Mouse (Mus musculus) megakaryocyte progenitor cell, adult 5-6 weeks (primary cell): Measurements from ENCODE around the gene Med12l. TPM values are rescaled to one million over a fixed set of nuclear protein-coding genes. Genes with fewer than 3 reads are reported as not detected.
"Not testable (repeated sequence)": the region's sequence is repeated elsewhere in the genome, so short reads cannot be mapped to it uniquely, and the experiment has no call there.

Experiments
- ATAC-seq: replicated peaks from 2 replicates; pipeline ENCODE4 v1.8.0; 2016; ENCODE audit warnings: mild to moderate bottlenecking, moderate TSS enrichment, inconsistent platforms; ENCODE audit not compliant: poor library complexity
- total RNA-seq, 2 experiments: library from RNA; stranded (forward) in 1 of 2; stranded (reverse) in 1 of 2; fragments of 157-497, 149-512 nt in 1 of 2; fragments of 200-1000 nt in 1 of 2; gene quantifications; 2 replicates each; pipeline versions ENCODE4 v1.2.3 to v1.2.4; 2015 to 2017

The Med12l gene
- total RNA-seq, 2 experiments from 2014 or later, result 1.2 to 1.8 TPM

DNA sequence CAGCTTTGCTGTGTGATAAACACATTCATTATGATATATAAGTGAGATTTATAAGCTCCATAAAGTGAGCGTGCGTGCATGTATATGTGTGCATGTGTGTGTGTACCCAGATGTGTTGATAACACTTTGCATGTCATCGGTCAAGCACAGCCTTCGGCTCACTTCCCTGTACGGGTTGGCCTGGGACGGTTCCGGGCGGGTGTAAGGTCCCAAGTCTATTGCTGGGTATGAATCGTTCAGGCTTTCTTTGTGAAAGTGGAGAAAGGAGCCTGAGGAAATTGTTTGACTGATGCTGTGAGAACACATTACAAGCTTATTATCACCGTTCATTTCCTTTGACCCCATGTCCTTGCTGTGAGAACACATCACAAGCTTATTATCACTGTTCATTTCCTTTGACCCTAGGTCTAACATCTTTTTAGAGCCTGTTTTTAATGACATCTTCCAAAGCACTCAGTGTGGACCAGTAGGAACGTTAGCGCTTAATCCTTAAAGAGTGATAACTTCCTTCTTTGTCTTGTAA, 133.4 kb downstream of the Med12l start:
- no peak for ATAC-seq

DNA sequence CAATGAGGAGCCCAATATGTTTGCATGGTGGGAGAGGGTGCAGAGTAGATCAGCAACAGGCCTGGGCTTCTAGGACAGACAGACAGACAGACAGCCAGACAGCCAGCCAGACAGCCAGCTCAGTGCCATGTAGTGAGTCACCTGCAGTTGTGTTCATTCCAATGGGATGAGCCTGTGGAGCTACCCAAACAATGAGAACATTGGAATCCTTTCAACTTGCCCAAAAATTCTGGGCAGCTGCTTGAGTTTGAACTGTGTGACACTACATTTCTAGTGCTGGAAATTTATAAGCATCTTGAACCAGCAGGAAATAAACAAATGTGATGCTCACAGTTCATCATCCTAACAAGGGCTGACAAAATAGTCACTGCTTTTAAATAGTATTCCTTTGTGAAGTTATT, 134.0 kb downstream of the Med12l start:
- ATAC-seq, result no peak

DNA sequence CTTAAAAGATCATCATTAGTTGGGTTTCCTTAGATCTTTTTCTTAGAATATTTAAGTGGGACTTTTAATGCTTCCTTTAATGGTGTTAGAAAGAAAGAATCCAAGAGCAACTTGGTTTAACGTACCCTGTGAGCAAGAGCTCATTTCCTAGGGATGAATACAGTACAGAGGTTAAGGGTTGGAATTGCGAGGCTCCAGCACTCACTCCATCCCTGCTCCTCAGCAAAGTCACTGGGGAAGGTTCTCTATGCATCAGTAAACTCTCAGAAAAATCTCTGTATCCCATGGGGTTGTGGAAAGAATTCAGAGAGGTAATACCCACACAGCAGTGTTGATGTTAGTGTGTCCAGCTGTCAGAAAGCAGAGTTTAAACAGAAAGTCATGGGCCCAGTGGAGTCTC, 134.5 kb downstream of the Med12l start:
- ATAC-seq, result no peak

DNA sequence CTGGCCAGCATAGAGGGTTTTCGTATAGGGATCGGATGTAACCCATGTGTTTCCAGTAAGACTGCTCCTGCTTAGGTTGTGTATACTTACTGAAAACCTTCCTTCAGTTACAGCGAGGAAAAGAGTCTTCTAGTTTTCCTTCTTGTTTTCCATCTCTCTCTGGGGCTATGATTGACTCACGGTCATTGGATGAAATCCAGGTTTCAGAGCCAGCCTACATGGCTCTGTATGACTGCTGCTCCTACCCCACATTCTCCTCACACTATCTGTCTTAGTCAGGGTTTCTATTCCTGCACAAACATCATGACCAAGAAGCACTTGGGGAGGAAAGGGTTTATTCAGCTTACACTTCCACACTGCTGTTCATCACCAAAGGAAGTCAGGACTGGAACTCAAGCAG, 135.3 kb downstream of the Med12l start:
- ATAC-seq, result not testable (repeated sequence)

DNA sequence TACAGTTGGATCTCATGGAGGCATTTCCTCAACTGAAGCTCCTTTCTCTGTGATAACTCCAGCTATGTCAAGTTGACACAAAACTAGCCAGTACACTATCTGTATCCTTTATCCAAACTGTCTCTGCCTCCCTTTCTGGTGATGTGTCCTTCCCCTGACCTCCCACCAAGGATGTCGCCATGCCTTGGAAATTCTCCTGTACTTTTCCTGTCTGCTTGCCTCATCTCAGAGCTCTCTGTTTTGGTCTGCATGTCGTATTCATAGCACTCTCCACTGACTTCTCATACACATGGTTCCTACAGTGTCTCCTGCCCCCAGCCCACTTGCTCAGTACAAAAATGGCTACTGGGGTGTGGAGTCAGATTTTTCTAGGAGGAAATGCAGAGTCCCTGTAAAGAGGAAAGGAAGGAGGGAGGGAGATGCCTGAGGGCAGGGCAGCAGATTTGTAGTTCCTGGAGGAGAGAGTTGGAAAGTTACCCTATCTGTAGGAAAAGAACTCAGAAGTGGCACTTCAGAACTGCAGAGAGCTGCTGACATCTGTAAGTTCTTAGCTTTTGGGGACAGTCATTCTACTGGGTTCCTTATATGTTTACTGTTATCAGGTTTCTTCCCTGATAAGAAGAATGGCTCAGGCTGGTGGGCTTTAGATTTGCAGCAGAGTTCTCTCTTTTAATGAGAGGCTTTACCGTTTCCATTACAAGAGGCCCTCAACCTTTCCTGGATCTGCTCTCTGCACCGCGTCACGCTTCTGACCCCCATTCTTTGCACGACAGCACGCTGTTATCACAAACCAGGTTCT, 136.1 kb downstream of the Med12l start:
- ATAC-seq, result no peak

DNA sequence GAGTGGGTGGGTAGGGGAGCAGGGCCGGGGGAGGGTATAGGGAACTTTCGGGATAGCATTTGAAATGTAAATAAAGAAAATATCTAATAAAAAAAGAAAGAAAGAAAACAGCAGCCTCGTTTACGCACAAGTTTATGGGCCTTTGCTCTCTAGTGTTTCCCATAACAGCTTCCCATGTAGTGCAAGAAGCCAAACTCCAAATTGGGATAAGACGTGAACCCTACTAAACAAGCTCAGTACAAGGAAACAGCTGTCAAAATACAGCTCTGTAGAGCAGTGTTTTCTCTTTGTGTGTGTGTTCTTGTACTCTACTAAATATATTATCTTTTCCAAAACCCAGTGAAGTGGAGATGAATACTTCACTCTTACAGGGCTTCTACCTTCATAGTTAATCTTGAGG, 139.6 kb downstream of the Med12l start:
- no peak for ATAC-seq

DNA sequence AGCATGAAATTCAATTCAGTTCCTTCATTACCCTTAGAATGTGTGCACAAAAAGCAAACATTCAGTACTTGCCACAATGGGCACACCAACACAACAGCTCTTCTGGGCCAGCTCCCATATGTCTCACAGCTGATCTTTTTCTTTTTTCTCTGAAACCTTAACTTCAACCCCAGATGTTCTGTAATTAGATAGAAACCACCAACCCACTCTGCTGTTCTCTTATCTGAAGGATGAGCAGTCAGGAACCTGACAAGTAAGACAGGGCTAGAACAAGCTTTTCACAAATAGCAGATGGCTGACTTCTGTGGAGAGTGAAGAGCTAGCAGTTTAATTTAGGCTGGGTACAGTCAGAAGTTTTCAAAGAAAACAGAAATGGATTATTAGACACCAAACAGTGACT, 144.0 kb downstream of the Med12l start:
- peak; percentile 35; the same call in 1 of the 2 replicates for ATAC-seq

DNA sequence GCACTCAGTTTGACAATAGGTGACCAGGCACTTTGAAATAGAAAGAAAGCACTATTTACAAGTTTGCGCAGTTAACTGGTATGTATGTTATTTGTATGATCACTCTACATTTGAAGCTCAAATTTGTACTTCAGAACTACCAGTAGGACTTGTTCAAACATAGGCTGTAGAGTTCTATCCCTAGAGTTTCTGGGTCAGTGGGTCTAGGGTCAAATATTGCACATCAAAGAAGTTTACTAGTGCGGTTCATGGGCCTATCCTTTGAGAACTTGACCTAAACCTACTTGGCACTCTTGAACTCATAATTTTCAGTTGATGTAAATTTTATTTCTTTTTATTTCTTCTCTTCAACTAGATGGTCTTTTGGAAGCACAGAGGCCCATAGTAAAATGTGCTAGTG, 145.0 kb downstream of the Med12l start:
- ATAC-seq, result no peak

- peak; percentile 79 for ATAC-seq
These were observed 147.8 kb downstream of the Med12l start, which contains the start of gene P2ry14 for GRCm38 (mm10) chr3:59153424-59153823. TSS of gene P2ry14 (minus strand) at chr3:59153618.

DNA sequence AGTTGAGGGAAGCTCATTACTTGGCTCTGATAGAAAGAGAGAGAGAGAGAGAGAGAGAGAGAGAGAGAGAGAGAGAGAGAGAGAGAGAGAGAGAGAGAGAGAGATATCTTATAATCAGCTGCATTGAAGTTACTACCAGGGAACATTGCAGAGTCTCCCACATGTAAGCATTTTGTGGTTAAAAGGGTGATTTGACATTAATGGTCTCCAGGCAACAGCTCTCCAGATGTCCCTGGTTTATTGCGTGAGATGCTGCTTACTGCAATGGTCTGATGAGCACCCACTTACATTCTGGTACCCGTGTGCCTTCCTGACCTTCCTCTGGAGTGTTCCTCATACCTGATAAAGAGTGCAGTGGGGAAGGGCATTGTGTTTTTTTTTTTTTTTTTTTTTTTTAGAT, 149.3 kb downstream of the Med12l start:
- peak; percentile 55 for ATAC-seq

DNA sequence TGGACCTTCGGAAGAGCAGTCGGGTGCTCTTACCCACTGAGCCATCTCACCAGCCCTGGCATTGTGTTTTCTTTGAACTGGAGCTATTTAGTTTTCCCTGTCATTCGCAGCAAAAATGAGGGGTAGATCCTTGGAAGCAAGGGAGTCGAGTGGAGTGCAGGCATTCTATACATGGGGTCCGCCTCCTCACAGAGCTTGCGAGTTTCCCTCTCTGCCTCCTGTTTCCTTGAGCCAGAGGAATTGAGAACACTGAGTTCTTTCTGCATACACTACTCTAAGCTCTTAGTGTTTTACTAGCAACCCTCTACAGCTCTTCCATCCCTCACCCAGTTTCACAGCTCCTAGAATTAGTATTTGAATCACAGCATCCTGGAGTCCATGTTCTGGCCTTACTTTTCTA, 149.8 kb downstream of the Med12l start:
- no peak for ATAC-seq

- ATAC-seq, result peak; percentile 24; the same call in 1 of the 2 replicates
These were observed 151.4 kb downstream of the Med12l start for GRCm38 (mm10) chr3:59157048-59157447.

GRCm38 (mm10) chr3:59160465-59160864, 154.8 kb downstream of the Med12l start:
- no peak for ATAC-seq

- no peak for ATAC-seq
These were observed 161.9 kb downstream of the Med12l start for GRCm38 (mm10) chr3:59167417-59168054.

- ATAC-seq, result peak; percentile 80
These were observed 162.9 kb downstream of the Med12l start for GRCm38 (mm10) chr3:59168476-59168875.

- ATAC-seq, result no peak
These were observed 163.6 kb downstream of the Med12l start for GRCm38 (mm10) chr3:59169215-59169614.

GRCm38 (mm10) chr3:59169921-59170627, 164.4 kb downstream of the Med12l start:
- peak; percentile 29; the same call in 1 of the 2 replicates for ATAC-seq

GRCm38 (mm10) chr3:59174426-59175154, 169.0 kb downstream of the Med12l start:
- peak; percentile 29 for ATAC-seq

DNA sequence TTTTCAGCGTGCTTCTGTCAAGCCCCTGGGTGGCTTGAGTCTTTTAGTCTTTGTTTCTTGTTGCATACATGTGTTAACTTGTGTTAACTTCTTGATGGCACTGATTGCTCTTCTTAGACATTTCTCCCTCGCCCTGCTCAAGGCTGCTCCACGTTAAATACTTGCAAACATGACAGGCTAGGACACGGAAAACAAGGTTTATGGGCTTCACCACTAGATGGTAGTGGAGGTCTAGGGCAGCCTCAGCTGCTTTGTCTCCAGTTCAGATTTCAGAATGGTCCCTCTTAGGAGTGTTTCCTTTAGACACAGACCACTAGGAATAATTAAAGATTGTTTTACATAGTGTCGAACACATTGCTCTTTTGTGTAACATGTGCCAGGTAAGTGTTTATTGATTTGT, 169.6 kb downstream of the Med12l start:
- ATAC-seq, result peak; percentile 89

DNA sequence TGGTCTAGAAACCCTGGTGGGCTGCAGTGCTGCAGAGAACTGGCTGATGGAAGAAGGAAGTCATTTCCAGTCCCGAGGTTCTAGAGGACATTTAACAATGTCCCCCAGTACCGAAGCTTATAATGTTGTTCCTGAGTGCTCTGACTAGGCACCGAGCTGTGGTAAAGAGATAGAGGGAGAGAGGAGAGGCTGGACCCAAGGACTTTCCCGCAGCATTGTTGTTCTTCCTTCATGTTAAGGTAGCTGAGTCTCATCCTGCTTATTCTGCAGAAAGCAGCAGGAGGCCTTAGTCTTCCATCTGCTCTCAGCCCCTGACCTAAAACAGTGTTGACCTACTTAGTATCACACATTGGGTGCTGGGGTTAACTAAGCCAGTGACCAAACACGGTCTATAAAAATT, 171.2 kb downstream of the Med12l start:
- ATAC-seq, result no peak

DNA sequence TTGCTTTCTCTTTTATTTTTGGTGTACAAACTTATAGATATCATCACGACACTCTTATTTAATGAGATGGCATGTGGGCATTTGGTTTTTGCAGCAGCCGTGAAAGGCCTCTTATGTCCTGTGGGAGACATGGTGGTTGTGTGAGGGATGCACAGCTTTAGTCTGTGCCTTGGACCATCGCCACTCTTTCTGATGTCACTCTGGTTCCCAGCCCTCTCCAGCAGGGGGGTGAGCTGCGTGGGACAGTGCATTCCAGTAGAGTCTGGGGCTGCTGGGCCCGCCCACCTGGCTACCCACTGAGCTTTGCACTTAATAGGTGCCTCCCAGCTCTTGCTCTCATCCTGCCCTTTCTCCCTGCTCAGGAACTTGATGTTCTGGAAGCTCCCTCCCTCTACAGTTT, 175.5 kb downstream of the Med12l start:
- ATAC-seq, result 0 out of 2 replicates have a peak, but pooled peaks have one; percentile 23
